Mouse (Mus musculus): ENCODE data around the gene Mrtfa.

DNA sequence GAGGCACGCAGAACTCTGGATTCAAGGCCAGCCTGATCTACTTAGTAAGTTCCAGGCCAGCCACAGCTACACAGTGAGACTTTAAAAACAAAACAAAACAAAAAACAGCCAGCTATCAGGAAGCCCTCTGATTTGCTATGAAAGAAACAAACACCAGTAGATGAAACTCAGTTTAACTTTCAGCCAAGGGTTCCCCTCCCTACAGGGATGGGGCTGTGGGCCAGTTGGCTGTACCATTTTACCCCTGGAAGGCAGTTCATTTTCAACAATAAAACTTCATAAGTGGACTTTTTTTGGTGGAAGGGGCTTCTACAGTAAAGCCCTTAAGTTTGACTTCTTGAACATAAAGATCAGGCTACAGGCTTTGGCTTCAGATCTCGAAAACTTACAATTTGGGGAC is 1.5 kb downstream of the Mrtfa start:
- no peak for TF ChIP-seq CTCF (IDR thresholded peaks at IDR 0.05; ENCODE audit: low read depth)
- TF ChIP-seq EP300 (IDR thresholded peaks at IDR 0.05; ENCODE audit: low read depth) = no peak

Measured in liver, embryonic 14.5 days (tissue).